Mouse (Mus musculus): ENCODE results near the gene C4bp. TPM values are rescaled to one million over a fixed set of nuclear protein-coding genes. Genes with fewer than 3 reads are reported as not detected.
"Not testable (repeated sequence)": the region's sequence is repeated elsewhere in the genome, so short reads cannot be mapped to it uniquely, and the experiment has no call there.

The C4bp gene
- not detected for total RNA-seq (2021)

DNA sequence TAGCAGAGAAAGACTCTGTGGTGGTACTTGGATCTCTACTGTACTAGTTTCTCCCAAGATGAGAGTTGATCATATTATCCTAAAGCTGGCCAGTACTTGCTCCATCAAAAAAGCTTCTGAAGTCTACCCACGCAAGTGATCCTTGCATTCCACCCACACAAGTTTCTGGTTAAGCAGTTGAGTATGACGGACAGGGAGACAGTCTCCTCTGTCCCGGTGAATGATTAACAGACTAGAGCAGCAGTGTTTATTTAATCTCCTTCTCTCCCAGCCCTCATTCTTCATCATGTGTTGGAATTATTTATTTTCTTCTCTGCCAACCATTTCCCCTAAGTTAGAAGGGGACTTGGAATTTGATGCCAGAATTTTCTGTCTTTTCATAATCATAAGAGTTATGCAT is at the start of gene C4bp:
C4bp (minus strand) TSS at position 179 of the 400 bp plus-strand sequence.
- DNase-seq = no peak
- intact Hi-C loops (cut with DNase I) = no loop called here

- DNase-seq = peak in 1 of 2 experiments; percentile 30
- intact Hi-C loops (cut with DNase I) = no loop called here
Observed at GRCm38 (mm10) chr1:130710283-130711080, 49.0 kb upstream of the C4bp start.

DNA sequence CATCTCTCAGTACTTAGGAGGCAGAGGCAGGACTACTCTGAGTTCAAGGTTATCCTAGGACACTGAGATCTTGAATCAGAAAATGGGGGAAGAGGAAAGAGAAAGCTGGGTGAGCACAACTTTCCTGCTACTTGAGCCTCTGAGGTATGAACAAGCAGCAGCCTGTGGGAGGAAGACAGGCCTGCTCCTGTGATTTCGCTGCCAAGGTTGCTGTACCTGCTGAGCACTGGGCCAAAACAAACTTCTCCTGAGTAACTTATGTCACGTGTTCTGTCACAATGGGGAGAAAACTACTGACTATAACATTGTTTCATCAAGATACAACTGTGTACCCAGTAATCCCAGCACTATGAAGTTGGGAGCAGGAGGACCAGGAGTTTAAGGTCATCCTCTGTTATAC is 42.2 kb upstream of the C4bp start:
- DNase-seq = no peak
- intact Hi-C loops (cut with DNase I) = no loop called here

GRCm38 (mm10) chr1:130701976-130702375 is 40.5 kb upstream of the C4bp start:
- intact Hi-C loops (cut with DNase I) = no loop called here
- no peak for DNase-seq

- intact Hi-C loops (cut with DNase I) = loop anchor here (10.0 kb wide), 1 partner anchor 345 kb away; no protein-coding TSS in a partner anchor
- DNase-seq = peak; percentile 72 to 77
Observed at GRCm38 (mm10) chr1:130699937-130700633, 38.7 kb upstream of the C4bp start.

- intact Hi-C loops (cut with DNase I) = loop anchor here (10.0 kb wide), 1 partner anchor 346 kb away; no protein-coding TSS in a partner anchor
- no peak for DNase-seq
Observed at GRCm38 (mm10) chr1:130698601-130699000, 37.2 kb upstream of the C4bp start.

GRCm38 (mm10) chr1:130683905-130684304 is 22.5 kb upstream of the C4bp start:
- DNase-seq = no peak
- intact Hi-C loops (cut with DNase I) = no loop called here

DNA sequence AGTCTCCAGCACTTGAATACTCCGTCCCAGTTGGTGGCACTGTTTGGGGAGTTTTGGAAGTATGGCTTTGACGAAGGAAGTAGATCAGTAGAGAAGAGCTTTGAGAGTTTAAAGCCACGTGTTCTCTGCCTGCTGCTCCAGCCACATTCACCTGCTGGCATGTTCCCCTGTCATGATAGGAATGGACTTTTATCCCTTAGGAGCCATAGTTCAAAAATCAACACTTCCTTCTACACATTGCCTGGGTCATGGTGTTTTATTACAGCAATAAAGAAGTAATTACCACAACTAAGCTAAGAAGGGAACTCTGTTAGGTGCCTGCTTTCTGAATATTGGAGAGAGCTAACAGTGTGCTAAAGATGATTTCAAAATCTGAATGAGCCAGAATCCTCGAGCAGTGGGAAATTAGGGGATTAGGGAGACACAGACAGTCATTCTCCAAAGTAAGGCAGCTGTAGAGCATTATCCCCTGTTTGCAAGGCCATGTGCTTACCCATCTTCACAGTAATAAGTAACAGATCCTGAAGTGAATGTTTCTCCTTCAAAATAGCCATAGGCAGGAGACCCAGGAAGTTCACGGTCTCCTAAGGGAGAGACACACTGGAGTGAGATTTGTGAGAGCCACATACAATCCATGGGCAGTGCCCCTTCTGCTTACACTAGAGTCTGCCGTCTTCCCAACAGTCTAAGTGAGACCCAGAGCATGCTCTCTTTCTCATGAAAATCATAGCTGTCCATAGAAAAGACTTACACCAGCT is 20.4 kb upstream of the C4bp start:
- intact Hi-C loops (cut with DNase I) = no loop called here
- no peak for DNase-seq

DNA sequence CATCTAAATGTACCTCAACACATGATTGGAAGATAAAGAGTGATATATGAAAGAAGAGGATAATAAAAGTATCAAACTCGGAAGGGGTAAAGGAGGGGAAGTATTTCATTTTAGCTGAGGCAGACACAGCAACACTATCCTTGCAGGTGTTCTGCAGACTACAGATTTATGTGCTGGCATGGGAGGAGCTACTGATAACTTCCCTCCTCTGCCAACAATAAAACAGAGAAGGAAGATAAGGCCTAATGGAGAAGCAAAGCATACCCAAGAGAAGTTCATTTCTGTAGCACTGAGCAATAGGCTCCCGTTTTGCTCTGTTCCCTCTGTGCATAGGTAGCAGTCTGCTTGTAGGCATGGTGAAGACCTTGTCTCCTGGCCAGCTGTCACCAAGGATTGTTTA is 19.6 kb upstream of the C4bp start:
- no peak for DNase-seq
- intact Hi-C loops (cut with DNase I) = no loop called here

GRCm38 (mm10) chr1:130678551-130678950 is 17.1 kb upstream of the C4bp start:
- intact Hi-C loops (cut with DNase I) = no loop called here
- no peak for DNase-seq

DNA sequence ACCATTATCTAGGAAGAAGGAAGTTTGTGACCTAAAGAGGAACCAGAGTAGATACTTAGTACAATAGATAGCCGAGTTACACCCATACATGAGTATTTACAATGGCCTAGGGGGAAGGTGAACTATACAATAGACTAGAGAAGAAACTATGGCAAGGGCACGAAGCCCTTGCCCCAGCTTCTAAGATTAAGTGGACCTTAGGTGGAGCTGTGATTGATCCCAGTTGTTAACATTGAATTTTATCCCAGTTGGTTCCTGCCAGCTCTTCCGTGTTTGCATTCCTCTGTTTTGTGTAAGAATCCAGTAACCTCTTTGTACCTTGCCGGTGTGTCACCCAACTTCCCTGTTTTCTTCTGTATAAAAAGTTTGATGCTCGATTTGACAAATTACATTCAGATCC is 2.1 kb upstream of the C4bp start:
- intact Hi-C loops (cut with DNase I); DNase-seq: not testable (repeated sequence)

DNA sequence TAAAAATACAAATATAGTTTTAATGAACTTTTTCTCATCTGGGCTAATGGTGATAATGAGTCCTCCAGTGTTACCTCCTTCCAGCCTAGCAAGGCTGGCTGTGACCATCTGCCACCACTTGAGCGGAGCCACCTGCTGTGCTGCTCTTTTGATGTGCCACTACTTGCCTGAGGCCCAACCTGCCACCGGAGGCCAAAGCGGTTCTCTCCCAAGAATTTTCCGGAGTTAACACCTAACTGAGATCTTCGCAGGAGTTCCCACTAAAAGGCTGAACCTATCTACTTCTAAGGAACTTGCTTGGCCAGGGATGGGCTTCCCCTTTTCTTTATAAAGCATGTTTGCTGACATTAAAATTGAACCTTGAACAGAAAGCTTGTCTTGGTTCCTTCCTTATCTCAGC is 1.8 kb downstream of the C4bp start:
- DNase-seq; intact Hi-C loops (cut with DNase I): not testable (repeated sequence)

GRCm38 (mm10) chr1:130644103-130644502 is 17.3 kb downstream of the C4bp start:
- intact Hi-C loops (cut with DNase I) = no loop called here
- no peak for DNase-seq

GRCm38 (mm10) chr1:130640967-130641366 is 20.5 kb downstream of the C4bp start:
- DNase-seq = no peak

GRCm38 (mm10) chr1:130633761-130634410 is 27.5 kb downstream of the C4bp start:
- DNase-seq = peak; percentile 74 to 80
- intact Hi-C loops (cut with DNase I) = loop anchor here (1.0 kb wide), 2 partner anchors 58 to 86 kb away; no protein-coding TSS in a partner anchor

More at GRCm38 (mm10) chr1:130640967-130641366, 20.5 kb downstream of the C4bp start:
- intact Hi-C loops (cut with DNase I) = no loop called here

GRCm38 (mm10) chr1:130633316-130633715 is 28.1 kb downstream of the C4bp start:
- no peak for DNase-seq
- intact Hi-C loops (cut with DNase I) = no loop called here

GRCm38 (mm10) chr1:130629521-130629920 is 31.9 kb downstream of the C4bp start, which contains the start of gene Zp3r:
Zp3r (minus strand) TSS chr1:130629621.
- DNase-seq = no peak
- intact Hi-C loops (cut with DNase I) = no loop called here

GRCm38 (mm10) chr1:130596291-130596690 is 65.1 kb downstream of the C4bp start:
- intact Hi-C loops (cut with DNase I) = no loop called here
- DNase-seq = no peak

DNA sequence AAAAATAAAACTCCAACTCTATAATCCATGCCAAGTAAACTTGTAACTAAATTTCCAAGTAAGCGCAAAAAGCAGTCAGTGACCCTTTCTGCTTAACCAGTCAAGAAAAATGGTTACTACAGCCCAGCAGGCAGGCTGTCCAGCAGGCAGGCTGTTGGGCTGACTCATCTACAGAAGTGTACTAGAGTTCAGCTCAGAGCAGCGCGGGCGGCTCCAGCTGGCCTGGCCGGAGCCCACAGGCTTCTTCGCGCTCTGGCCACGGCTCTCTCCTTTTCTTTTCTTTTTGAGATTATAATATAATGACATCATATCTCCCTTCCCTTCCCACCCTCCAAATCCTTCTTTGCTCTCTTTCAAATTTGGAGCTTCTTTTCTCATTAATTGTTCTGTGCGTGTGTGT is 72.8 kb downstream of the C4bp start:
- intact Hi-C loops (cut with DNase I) = no loop called here
- peak; percentile 13 to 30 for DNase-seq

Data from heart, postnatal 36 days (tissue).